In the genomic region with DNA sequence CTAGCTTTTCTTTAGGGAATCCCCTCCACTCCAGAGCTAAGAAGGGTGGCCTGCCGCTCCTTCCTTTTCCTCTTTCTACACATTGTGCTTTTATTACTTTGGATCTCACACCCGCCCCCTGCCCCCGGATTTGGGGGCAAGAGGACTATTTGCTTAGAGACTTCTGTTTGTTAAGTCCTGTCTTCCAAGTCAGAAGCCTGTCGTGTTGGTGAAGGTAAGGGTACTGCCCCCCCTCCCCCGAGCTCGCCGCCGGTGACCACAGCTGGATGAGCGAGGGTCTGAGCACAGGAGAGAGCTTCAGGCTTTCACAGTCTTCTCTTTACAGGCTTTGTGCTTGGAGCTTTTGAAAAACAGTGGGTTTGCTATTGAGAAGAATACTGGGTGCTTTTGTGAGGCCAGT, we compare ENCODE assay signal across 28 mouse cellular contexts. TPM values are rescaled to one million over a fixed set of nuclear protein-coding genes. Genes with fewer than 3 reads are reported as not detected.
A peak's percentile ranks its signal among the peaks of the same experiment; 100 is the strongest.
DNase-seq lines count a peak whose midpoint lies in the region; ATAC-seq and TF ChIP-seq lines count a peak whose summit lies in the region.
"Had no signal": no experiment of that assay in that cellular context is flagged by ENCODE, and none has a peak within 500 bp of the region (broad histone marks: within the 10 kb centered on the region; RNA-seq: fewer than 3 reads in every experiment).

No protein-coding gene starts in this region.

- no peak overlapping the region for H3K9ac ChIP-seq in forebrain, embryonic 11.5 days (ENCODE audit: low read length)
- no peak overlapping the region for H3K9ac ChIP-seq in forebrain, embryonic 13.5 days
- H3K9ac ChIP-seq in midbrain, embryonic 12.5 days (replicated peaks) = no peak overlapping the region
- H3K9ac ChIP-seq in midbrain, postnatal 0 days (replicated peaks; ENCODE audit: low read length, poor library complexity, severe bottlenecking) = no peak overlapping the region
- H3K9ac ChIP-seq: embryonic facial prominence, embryonic 13.5 days; heart, embryonic 12.5 days; heart, embryonic 15.5 days; hindbrain, embryonic 14.5 days had no signal

- no peaks in the 10 kb centered on the region for H3K27me3 ChIP-seq in forebrain, embryonic 11.5 days (ENCODE audit: control insufficient read depth, insufficient read depth, low read length)
- no peaks in the 10 kb centered on the region for H3K27me3 ChIP-seq in forebrain, embryonic 13.5 days
- H3K27me3 ChIP-seq in midbrain, embryonic 12.5 days = no peaks in the 10 kb centered on the region
- H3K27me3 ChIP-seq in midbrain, postnatal 0 days (ENCODE audit: insufficient read depth, low read length) = no peaks in the 10 kb centered on the region
- H3K27me3 ChIP-seq: embryonic facial prominence, embryonic 13.5 days; heart, embryonic 12.5 days; heart, embryonic 15.5 days had no signal

- no peak for TF ChIP-seq POLR2A in olfactory bulb, adult 2 months (IDR thresholded peaks at IDR 0.05; ENCODE audit: insufficient read depth, low read depth, low read length)

- no peak overlapping the region for H3K4me3 ChIP-seq in forebrain, embryonic 11.5 days (ENCODE audit: low read depth, low read length)
- H3K4me3 ChIP-seq in forebrain, embryonic 13.5 days = no peak overlapping the region
- H3K4me3 ChIP-seq in midbrain, embryonic 12.5 days = no peak overlapping the region
- no peak overlapping the region for H3K4me3 ChIP-seq in midbrain, postnatal 0 days (ENCODE audit: low read depth, low read length)
- H3K4me3 ChIP-seq in olfactory bulb, adult 2 months (ENCODE audit: insufficient read depth, low read depth, low read length) = no peak overlapping the region
- H3K4me3 ChIP-seq: embryonic facial prominence, embryonic 10.5 days; embryonic facial prominence, embryonic 13.5 days; erythroblast, embryonic 14.5 days; heart, adult 2 months; heart, embryonic 12.5 days; heart, embryonic 15.5 days had no signal

- no peak overlapping the region for H3K27ac ChIP-seq in forebrain, embryonic 11.5 days (ENCODE audit: low read depth, low read length)
- H3K27ac ChIP-seq in forebrain, embryonic 13.5 days = no peak overlapping the region
- H3K27ac ChIP-seq in midbrain, embryonic 12.5 days (replicated peaks) = no peak overlapping the region
- no peak overlapping the region for H3K27ac ChIP-seq in midbrain, postnatal 0 days (ENCODE audit: low read depth, low read length)
- peak overlapping the region; percentile 59 for H3K27ac ChIP-seq in olfactory bulb, adult 2 months (ENCODE audit: insufficient read depth, low read depth, low read length)
- H3K27ac ChIP-seq: embryonic facial prominence, embryonic 10.5 days; embryonic facial prominence, embryonic 13.5 days; heart, adult 2 months; heart, embryonic 15.5 days; hindbrain, embryonic 14.5 days; hindbrain, postnatal 0 days had no signal

- H3K4me2 ChIP-seq in forebrain, embryonic 11.5 days (ENCODE audit: low read depth, low read length, severe bottlenecking) = no peak overlapping the region
- no peak overlapping the region for H3K4me2 ChIP-seq in forebrain, embryonic 13.5 days
- H3K4me2 ChIP-seq in midbrain, embryonic 12.5 days (replicated peaks) = 0 out of 2 replicates have a peak overlapping the region, but pooled peaks have one; percentile 5
- no peak overlapping the region for H3K4me2 ChIP-seq in midbrain, postnatal 0 days (ENCODE audit: low read depth, low read length, poor library complexity, severe bottlenecking)
- H3K4me2 ChIP-seq: embryonic facial prominence, embryonic 13.5 days; heart, embryonic 12.5 days; heart, embryonic 15.5 days; hindbrain, embryonic 14.5 days had no signal

- WGBS in forebrain, embryonic 11.5 days = 63% methylated on average over 9 of the region's 9 CpGs
- 35% methylated on average over 9 of the region's 9 CpGs for WGBS in forebrain, embryonic 13.5 days
- 52% methylated on average over 9 of the region's 9 CpGs for WGBS in midbrain, embryonic 12.5 days
- WGBS in midbrain, postnatal 0 days = 34% methylated on average over 9 of the region's 9 CpGs
- WGBS in olfactory bulb, adult 2 months = 33% methylated on average over 9 of the region's 9 CpGs

- TF ChIP-seq CTCF in midbrain, postnatal 0 days (IDR thresholded peaks at IDR 0.05) = no peak
- no peak for TF ChIP-seq CTCF in olfactory bulb, adult 2 months (IDR thresholded peaks at IDR 0.05; ENCODE audit: insufficient read depth, low read depth, low read length)

- H3K36me3 ChIP-seq in forebrain, embryonic 11.5 days (ENCODE audit: control insufficient read depth, insufficient read depth, low read length) = no peaks in the 10 kb centered on the region; the same call in 1 of the 2 replicates
- peaks cover 6% of the 10 kb centered on the region for H3K36me3 ChIP-seq in forebrain, embryonic 13.5 days (ENCODE audit: poor library complexity, severe bottlenecking)
- H3K36me3 ChIP-seq in midbrain, embryonic 12.5 days = peaks cover 10% of the 10 kb centered on the region; the same call in 1 of the 2 replicates
- H3K36me3 ChIP-seq in midbrain, postnatal 0 days (ENCODE audit: insufficient read depth, low read length) = no peaks in the 10 kb centered on the region

- intact Hi-C loops in heart, postnatal 25 days (cut with DNase I) = no loop called here

- no peak for ATAC-seq in forebrain, embryonic 11.5 days (replicated peaks; ENCODE audit: low FRiP score)
- ATAC-seq in forebrain, embryonic 13.5 days = no peak
- no peak for ATAC-seq in midbrain, embryonic 12.5 days (ENCODE audit: low FRiP score, low read depth)
- ATAC-seq in midbrain, postnatal 0 days (ENCODE audit: low FRiP score) = no peak
- ATAC-seq: activated CD4-positive, CD25-positive, alpha-beta regulatory T cell, adult 4 months; hindbrain, postnatal 0 days; inflammation-experienced regulatory T-cells, adult 6 months had no signal

- peak; percentile 46 for DNase-seq in forebrain, embryonic 11.5 days (ENCODE audit: low spot score)
- peak; percentile 83 for DNase-seq in heart, adult 11 months
- DNase-seq in heart, postnatal 25 days (ENCODE audit: low spot score) = no peak
- no peak for DNase-seq in midbrain, postnatal 0 days (ENCODE audit: low spot score)
- DNase-seq in lung, postnatal 4 days = no peak
- DNase-seq: adrenal gland, adult 8-10 months; adrenal gland, postnatal 25 days; cerebellum, adult 11-12 months; cerebellum, adult 8-10 months; cerebellum, postnatal 10 days; cerebellum, postnatal 36 days; embryo, embryonic 11 days; gastrocnemius, postnatal 25 days; heart, adult 2 months; heart, postnatal 10 days; heart, postnatal 4 days had no signal

- H3K9me3 ChIP-seq in forebrain, embryonic 11.5 days (ENCODE audit: control insufficient read depth, low read length) = no peaks in the 10 kb centered on the region
- H3K9me3 ChIP-seq in forebrain, embryonic 13.5 days (replicated peaks) = no peaks in the 10 kb centered on the region
- H3K9me3 ChIP-seq in midbrain, embryonic 12.5 days = no peaks in the 10 kb centered on the region
- no peaks in the 10 kb centered on the region for H3K9me3 ChIP-seq in midbrain, postnatal 0 days (ENCODE audit: low read length)
- H3K9me3 ChIP-seq: embryonic facial prominence, embryonic 10.5 days; embryonic facial prominence, embryonic 13.5 days; heart, embryonic 15.5 days had no signal

- 0 out of 2 replicates have a peak, but pooled peaks cover 5% of the 10 kb centered on the region for H3K4me1 ChIP-seq in forebrain, embryonic 11.5 days (replicated peaks; ENCODE audit: control insufficient read depth, insufficient read depth, low read length)
- H3K4me1 ChIP-seq in forebrain, embryonic 13.5 days = peaks cover 13% of the 10 kb centered on the region
- peaks cover 10% of the 10 kb centered on the region; the same call in 1 of the 2 replicates for H3K4me1 ChIP-seq in midbrain, embryonic 12.5 days
- H3K4me1 ChIP-seq in midbrain, postnatal 0 days (ENCODE audit: insufficient read depth, low read length) = no peaks in the 10 kb centered on the region
- H3K4me1 ChIP-seq in olfactory bulb, adult 2 months (ENCODE audit: control insufficient read depth, insufficient read depth, low read length) = peaks cover 18% of the 10 kb centered on the region
- H3K4me1 ChIP-seq: embryonic facial prominence, embryonic 10.5 days; embryonic facial prominence, embryonic 13.5 days; heart, embryonic 15.5 days had no signal

RNA-seq across cellular contexts. Expression of a gene that starts 29.9 kb away (rescaled TPM):
- 1.6 and 2.0 TPM in 2 replicates for polyA plus RNA-seq in forebrain, embryonic 11.5 days (2014; fragmentation: Nextera tagmentation; extraction: Ambion mirVana)
- 0.59 and 0.88 TPM in 2 replicates for polyA plus RNA-seq in forebrain, embryonic 13.5 days (2015; fragmentation: Nextera tagmentation; extraction: Ambion mirVana)
- total RNA-seq in heart, postnatal 25 days (2021) = 10 to 100 TPM; 18.1 to 21.5 TPM
- 0.92 and 1.3 TPM in 2 replicates for polyA plus RNA-seq in midbrain, embryonic 12.5 days (2016; fragmentation: Nextera tagmentation; extraction: Ambion mirVana)
- 4.2 and 4.7 TPM in 2 replicates for total RNA-seq in midbrain, postnatal 0 days (2014; rRNA removed)
- polyA plus RNA-seq in midbrain, postnatal 0 days (2015; fragmentation: Nextera tagmentation; extraction: Ambion mirVana) = 0.28 and 0.32 TPM in 2 replicates
- not detected in 2 replicates for polyA plus RNA-seq in olfactory bulb, adult 2 months (2012; ENCODE audit: insufficient read depth, insufficient read length, low replicate concordance, missing spikeins)
- polyA plus RNA-seq: activated CD4-positive, CD25-positive, alpha-beta regulatory T cell, adult 4 months; erythroblast, embryonic 14.5 days had no signal

Comparison
In these comparisons a context has a peak if more than half of its experiments do, and no peak if none do; other contexts are left out.
1. DNase-seq: peak in forebrain, embryonic 11.5 days (single experiment) and heart, adult 11 months (single experiment); none in heart, postnatal 25 days (single experiment), midbrain, postnatal 0 days (single experiment) and lung, postnatal 4 days (0 of 2).